Mouse (Mus musculus) kidney, adult 9 months (tissue): ENCODE results near the gene Klf6.
A peak's percentile ranks its signal among the peaks of the same experiment; 100 is the strongest.

Experiments used
- DNase-seq: peaks from one replicate; pipeline ENCODE4 v3.0.0; 2022

Gene Klf6

GRCm38 (mm10) chr13:5861157-5862002 is at the start of gene Klf6:
Gene Klf6, plus strand, starts transcription at chr13:5861482.
- DNase-seq: peak; percentile 100

GRCm38 (mm10) chr13:5813433-5813832 is 47.8 kb upstream of the Klf6 start:
- no peak for DNase-seq

DNA sequence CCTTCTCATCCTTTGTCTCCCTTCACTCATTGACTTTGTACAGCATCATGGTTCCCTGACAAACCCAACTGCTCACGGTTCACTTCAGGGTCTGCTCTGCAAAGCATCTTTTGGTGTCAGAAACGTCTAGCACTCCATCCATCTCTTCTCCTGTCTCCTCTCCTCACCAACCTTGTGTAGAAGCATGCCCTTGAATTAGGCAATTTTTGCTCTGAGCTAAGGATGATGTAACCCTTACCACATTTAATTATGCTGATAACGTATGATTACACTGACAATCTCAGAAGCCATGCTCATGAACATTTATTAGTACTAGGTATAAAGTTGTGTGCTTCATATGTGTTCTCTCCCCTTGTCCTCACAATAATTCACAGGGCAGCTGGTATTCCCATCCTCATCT is 44.0 kb upstream of the Klf6 start:
- no peak for DNase-seq

- no peak for DNase-seq
Observed at GRCm38 (mm10) chr13:5819173-5819572, 42.1 kb upstream of the Klf6 start.

DNA sequence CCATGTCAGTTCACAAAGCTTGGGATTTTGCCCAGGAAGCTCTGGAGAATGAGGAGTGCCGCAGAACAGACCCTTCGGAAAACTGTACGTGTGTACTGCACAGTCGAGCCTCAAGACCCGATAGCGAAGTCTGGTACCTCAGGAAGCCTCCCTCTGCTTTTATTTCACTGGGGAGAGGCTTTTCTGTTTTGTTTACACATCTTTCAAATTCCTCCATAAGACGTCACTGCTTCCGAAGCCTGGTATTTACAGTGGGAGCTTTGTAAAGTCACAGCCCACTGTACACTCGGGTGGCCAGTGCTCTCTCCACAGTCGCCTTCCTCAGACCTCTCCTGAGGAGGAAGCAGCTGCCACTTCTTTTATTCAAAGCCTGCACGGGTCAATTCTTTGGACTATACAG is 38.7 kb upstream of the Klf6 start:
- no peak for DNase-seq

DNA sequence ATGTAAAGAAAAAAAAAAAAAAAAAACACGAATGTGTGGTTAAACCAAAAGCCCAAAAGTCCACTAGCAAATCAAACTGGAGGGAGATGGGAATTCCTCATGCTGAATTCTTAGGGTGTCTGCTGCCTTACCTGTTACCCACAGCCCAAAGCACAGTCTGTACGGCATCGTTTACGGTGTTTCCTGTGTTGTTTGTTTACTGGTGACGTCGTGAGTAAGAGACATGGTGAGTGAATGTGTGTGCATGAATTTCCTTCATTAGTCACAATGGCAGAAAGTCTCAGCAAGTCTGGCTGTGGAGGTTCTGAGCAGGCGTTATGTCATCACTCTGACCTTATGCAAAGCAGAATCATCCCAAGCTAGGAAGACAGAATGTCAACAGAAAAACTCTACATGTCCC is 38.1 kb upstream of the Klf6 start:
- DNase-seq: no peak

DNA sequence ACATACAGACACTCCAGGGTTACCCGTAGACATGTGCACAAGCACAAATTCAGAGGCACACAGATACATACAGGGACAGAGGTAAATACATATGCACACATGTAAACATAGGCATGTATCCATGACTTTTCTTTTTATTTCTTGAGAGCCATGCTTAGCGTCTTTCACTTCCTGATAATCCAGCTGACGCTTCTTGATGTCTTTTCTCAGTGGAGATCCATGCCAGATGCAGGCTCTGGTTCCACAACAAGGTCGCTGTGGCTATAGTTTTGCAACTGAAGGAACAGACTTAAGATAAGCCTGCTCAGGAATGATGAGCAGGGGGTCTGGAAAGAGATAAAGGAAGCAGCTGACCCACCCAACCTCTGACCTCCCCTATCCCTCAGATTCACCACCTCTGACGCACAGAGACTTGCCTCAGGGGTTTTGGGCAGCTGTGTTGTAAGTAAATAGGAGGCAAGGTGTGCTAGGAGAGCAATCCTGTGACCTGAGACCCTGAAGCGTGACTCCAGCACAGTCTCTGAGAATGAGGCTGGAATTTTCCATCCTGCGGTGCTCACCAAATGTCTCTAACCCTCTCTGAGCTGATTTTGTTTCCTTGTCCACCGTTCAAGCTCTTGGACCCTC is 37.0 kb upstream of the Klf6 start:
- DNase-seq: no peak

- no peak for DNase-seq
Observed at GRCm38 (mm10) chr13:5826170-5826827, 35.0 kb upstream of the Klf6 start.

DNA sequence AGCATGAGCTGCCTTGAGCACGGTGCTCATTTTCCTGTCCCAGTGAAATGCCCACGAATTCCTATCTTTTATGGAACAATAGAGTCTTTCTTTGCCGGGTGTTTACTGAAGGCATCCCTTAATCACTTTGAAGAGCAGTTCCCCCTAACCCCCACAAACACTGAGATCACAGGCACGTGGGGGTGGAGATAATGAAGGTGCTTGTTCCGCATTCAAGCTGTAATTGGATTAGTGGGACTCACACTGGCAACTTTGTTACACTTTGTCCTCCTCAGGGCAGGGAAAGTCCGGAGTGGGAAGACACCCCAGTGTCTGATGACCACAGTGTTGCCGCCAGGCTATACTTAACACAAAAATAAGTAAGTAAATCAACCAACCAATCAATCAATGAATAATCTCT is 29.3 kb upstream of the Klf6 start:
- no peak for DNase-seq

GRCm38 (mm10) chr13:5837174-5837777 is 24.0 kb upstream of the Klf6 start:
- DNase-seq: no peak

DNA sequence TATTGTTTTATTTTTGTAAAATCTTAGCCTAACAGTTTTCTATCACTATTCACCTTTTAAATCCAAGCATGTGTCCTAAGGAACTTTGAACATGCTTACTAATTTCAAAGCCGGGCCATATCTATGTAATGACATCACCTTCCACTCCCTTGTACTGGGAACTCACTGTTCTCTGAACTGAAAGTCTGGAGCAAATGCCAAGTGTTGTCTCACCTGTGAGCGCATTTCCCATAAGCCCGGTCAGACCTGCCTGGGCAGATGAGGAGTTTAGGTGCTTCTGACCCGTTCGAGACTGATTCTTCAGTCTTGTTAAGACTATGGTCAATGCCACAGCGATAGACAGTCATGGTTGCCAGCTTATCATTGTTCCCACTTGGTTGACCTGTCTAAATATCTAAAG is 19.9 kb upstream of the Klf6 start:
- peak; percentile 54 for DNase-seq

DNA sequence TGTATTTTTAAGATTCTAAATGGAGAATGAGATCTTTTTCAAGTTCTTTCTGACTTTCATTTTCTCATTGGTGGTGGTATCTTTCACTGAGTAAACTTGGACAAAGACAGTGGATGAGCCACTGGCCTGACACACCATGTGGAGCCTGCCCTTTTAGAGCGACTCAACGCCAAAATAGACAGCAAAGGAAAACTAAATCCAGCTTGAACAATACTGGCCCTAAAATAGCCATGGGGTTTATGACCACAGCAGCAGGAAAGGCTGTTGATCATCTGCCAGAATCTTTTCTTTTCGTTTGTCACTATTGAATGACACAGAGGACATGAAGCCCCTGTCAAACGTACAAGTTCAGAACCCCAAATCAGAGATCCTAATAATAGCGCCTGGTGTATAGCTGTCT is 18.4 kb upstream of the Klf6 start:
- DNase-seq: no peak

DNA sequence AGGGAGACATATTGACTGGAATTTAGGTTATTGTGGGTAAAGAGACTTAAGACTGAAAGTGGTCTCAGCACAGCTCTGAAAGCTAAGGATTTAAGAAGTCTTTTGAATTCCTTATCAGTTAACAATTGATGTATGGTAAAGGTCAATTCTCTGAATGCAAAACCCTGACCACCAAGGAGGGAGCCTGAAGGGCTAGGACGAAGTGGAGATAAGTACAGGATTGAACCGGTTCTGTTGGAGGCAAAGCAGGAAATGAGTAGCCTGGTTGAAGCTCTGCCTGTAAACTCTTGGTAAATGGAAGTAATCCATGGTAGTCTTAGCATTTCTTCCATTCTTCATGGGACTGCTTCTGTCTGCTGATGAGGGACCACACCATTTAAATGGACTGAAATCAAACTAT is 17.5 kb upstream of the Klf6 start:
- DNase-seq: no peak

DNA sequence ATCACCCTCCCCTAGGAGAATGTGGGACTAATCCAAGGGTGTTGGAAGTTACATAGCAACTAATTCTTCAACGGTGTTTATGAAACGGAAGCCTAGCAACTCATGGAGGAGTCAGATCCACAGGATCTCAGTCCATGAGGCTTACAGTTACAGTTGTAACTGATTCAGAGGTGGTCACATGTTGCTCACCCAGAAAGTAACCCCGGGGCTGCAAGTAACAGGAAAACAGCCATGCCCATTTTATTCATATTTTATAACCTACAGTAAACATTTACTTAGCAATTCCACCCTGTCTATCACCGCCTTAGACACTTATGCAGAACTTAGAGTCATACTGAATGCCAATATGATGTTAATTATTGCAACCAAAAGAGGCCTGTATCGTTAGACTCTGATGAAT is 16.9 kb upstream of the Klf6 start:
- no peak for DNase-seq

GRCm38 (mm10) chr13:5845161-5845590 is 16.1 kb upstream of the Klf6 start:
- peak; percentile 43 for DNase-seq

DNA sequence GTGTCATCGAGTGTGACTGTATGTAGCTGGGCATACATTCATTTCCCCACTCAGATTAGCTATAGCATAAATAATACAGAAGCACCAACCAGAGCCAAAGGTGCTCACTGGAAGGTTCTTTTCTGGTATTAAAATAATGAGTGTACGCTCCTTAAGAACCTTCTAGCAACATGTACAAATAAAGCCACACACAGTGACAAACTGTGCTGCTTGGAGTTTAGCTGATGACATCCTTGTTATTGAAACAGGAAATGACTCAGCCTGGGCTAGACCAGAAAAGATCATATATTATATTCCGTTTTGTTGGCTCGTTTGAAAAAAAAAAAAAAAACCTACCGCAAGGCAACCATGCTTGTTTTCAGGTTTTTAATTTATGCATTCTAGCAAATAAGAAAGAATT is 15.7 kb upstream of the Klf6 start:
- DNase-seq: no peak

DNA sequence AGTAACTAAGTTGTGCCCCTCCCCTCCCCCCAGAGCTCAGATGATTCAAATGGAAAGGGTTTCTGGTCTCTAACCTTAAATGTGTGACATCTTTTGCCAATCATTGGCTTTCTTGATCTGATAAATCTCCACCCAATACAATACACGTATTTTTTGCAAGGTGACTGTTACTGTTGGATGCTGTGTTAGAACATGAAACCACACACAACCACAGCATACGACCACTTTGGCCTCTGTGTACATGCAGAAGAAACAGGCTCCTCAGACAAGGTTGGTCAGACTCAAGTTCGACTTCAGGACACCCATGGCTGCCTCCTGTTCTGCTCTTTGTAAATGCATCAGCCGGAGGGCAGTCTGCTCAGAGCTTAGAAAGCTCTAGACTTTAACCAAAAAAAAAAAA is 14.4 kb upstream of the Klf6 start:
- DNase-seq: no peak

DNA sequence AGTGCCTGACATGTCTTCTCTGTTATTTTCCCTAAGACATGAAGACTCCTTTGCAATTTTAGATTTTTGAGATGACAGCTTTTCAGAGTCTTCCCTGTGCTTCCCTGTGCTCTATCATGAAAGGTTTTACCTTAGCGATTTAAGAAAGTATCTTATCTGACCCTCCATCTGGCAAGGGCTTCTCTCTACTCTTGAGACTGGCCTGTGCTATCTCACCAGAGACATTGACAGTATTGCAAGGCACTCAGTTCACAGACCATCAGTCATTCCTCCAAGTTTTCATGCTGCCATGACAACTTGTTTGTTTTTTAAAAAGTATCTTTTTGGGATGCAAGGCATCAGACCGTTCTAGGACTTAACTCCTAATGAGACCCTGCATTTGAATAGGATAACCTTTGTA is 13.5 kb upstream of the Klf6 start:
- DNase-seq: no peak

GRCm38 (mm10) chr13:5860651-5861156 is 578 bp upstream of the Klf6 start:
- DNase-seq: peak; percentile 68

GRCm38 (mm10) chr13:5862003-5862625 is 832 bp downstream of the Klf6 start:
- DNase-seq: peak; percentile 76

DNA sequence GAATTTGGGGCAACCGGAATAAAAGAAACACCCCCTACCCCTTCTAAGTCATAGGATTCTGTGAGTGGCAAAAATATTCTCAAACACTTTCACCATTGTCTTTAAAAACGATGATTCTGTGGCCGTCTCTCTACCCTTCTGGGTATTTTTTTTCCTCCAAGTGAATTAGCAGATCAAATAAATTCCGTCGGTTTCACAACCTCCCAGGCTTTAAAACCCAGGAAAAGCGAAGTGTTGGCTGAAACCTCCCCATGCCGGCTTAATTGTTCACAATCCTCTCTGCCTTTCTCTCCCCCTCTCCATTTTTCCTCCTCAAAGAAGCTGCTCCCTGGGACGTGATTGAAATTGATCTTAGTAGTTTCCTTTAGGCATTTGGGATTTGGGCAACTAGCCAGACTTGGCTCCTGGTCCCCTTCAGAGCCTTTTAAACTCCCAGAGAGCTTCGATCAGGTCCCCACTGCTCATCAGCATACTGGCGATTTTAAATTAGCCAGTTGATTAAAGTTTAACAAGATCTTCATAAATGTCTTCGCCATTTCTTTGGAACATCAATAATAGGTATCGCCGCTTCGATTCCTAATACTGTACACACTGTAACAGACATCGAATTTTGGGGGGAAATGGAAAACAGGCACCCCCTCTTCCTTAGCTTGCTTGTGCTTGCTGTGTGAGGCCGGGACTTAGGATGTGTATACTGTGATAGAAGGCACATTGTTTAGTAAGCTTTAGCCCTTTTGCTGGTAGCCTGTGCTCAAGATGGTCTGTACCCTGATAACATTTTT is 1.5 kb downstream of the Klf6 start:
- DNase-seq: peak; percentile 59

DNA sequence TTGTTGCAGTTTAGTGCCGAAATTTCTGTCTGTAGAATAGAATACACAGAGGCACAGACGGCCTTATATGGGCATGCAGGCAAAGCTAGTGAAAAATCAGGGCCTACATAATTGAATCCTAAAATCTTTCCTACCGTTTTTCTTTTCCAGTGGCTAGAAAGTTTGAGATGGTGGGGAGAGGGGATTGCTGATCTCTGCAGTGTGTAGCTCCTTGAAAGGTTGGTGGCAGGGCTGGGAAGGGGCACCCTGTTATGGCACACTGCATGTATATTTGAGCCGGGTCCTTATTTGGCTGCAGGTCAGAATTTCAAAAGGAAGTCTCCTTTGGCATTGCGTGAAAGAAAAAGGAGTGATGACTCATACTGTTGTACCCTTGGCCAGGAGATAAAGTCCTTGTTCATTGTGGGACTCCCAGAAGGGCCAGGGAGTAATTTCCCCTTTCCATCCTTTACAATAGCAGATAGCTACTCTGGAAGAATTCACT is 2.2 kb downstream of the Klf6 start:
- peak; percentile 60 for DNase-seq
